Mouse (Mus musculus): ENCODE measurements at regions not wholly inside any gene's neighbourhood (a gene's known extent, or its start where the extent isn't known, plus 50 kb on each side); places are given as distances from the start of the nearest gene placed in this dataset.

DNA sequence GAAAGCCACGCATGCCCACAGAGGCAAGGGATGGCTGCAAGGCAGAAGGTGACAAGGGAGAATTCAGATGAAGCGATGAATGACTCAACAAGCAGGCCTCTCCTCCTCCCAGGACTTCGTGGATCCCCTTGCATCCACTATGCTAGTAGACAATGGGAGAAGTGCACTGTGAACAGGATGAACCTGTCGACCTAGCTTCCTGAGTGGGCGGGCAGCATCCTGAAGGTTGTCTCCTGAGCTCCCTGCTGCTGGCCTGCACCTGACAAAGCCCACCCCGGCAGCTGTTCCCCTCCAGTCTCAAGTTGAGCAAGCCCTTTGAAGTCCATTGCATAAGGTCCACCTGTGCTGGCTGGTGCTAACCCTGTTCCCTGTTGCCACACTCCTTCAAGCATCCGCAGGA, 250.2 kb downstream of the Lmo4 start:
- POLR2A ChIA-PET, result no interaction called here
- CTCF ChIA-PET, result no interaction called here

DNA sequence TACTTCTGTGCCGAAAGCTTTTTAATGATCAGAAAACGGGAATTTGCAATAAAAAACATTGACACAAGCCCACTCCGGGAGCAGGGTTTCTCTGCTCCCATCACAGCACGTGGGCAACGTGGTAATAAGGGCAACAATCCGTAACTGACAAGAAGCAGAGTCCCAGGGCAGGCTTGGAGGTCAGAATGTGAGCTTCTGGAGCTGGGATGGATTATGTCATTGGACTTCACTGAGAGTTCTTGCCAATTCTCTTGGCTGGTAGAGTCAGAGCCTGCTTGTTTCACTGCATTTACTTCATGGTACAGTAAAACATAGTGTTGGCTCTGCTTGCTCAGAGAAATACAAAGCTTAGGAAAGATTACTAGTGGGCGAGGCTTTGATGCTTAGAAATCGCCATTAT, 252.7 kb downstream of the Lmo4 start:
- POLR2A ChIA-PET, result interaction anchor here in 1 of 4 experiments (0.7 kb wide), 1 partner anchor 107 kb away, joined by 3 read pairs; no protein-coding TSS in a partner anchor
- CTCF ChIA-PET, result interaction anchor here in 1 of 4 experiments (0.5 kb wide), 1 partner anchor 8 kb away, joined by 3 read pairs; no protein-coding TSS in a partner anchor

DNA sequence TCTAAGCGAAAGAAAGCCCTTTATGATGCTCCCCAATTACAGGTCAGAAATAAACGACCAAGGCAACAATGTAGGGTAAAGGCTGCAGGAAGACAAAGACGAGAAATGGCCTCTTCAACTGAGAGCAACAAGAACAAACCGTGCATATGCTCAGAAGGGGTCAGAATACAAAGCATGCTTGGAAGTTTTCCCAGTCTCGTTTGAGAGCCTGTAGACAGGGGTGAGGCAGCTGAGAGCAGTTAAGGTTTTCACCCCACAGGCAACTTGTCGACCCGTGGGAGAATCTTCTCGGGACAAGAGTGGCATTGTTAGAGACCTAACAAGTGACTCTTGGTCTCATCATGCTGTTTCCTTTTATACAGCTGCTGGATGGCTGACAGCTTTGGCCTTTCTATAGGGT, 255.4 kb downstream of the Lmo4 start:
- ChIA-PET CTCF (no interaction called here), POLR2A (no interaction called here)

DNA sequence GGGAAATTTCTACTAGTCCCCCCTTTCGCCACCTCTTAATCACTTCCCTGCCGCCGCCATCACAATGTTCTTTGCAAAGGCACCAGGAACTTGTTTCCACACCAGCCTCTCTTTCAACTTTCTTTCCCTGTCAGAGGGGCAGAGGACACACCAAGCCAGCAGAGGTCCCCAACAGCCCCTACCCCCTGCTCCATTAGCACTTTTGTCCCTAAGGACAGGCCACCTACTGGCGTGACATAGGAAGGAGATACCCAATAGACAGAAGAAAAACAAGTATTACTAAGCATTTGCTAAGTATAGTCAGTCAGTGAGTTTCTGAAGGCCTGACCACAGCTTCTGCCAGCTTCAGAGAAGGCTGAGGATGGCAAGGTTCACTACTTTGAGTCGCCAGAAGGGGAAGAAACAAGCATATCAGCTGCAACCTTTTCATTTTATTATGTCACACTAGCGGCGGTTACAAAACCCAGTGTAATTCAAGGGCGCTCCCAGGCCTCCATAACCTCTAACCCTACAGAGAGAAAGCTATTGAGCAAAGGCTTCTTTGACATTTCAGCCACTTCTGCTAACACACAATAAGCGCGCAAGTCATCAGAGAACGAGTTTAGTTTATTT, 255.9 kb downstream of the Lmo4 start:
- ChIA-PET POLR2A (no interaction called here), CTCF (no interaction called here)

DNA sequence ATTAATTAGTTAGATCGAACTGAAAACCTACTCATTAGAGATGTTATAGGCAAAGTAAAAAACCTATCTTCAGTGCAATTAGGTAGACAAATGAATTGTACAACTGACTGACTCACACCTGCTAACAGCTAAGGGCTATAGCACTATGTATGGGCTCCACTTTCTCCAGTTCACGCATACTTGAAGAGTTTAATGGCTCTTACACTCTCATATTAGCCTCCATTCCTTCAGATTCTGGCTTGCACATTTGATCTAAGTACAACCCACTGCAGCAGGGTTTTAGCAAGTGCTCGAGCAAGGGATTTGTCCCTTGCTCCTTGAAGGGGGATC, 257.1 kb downstream of the Lmo4 start:
- CTCF ChIA-PET, result no interaction called here
- POLR2A ChIA-PET, result no interaction called here

DNA sequence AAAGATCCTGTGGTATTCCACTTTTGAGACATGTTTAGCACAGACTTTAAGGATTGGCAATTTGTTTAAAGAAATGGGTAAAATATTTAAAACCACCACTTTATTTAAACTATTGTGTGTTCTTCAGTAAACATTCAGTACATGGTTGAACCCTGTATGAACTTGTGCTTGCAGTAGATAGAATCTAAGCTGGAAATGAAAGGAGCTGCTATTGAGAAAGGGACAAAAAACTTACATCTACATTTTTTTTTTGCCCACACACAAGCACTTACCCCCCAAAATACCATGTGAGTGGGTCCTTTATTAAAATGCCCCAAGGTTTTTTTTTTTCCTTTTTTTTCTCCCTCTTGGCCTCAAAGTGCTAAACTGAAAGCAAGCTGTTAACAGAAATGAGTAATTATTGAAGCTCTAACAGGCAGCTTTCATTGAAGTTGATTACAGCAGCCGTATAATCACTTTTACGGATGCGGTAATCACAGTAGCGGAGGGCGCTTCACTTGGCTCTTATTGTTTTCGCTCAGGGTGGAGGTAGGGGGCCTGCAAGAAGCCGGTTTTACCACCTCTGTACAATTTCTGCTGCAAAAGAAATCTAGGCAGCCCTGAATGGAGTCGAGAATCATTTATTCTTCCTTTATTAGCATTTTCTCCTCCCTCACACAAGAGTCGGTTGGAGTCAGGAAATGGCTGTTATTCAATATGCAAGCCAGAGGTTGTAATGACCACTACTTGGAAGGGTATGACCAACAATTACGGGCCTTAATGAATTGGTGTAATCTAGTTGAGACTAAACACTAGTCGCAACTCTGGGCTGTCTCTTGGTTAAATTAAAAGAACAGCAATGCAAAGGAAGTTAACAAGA, 257.7 kb downstream of the Lmo4 start:
- CTCF ChIA-PET, result interaction anchor here in 2 of 4 experiments (0.6 to 0.7 kb wide), 2 partner anchors 238 to 261 kb away, joined by 3 read pairs; no protein-coding TSS in a partner anchor
- POLR2A ChIA-PET, result no interaction called here

DNA sequence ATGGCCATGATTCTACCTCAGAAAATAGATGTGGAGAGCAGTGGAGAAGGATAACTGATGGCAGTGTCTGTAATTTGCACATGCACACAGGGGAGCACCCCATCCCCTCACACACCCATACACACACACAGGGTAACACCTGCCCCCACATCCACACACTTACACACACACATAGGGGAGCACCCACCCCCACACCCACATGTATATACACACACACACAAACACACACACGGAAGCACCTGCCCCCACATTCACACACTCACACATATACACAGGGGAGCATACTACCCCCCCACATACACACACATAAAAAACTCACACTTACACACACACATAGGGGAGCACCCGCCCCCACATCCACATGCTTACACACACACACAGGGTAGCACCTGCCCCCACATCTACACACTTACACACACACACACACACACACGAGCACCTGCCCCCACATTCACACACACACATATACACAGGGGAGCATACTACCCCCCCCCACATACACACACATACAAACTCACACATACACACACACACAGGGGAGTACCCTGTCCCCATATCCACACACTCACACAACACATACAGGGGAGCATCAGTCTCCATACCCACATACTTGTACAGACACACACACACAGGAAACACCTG, 265.8 kb downstream of the Lmo4 start:
- POLR2A ChIA-PET, result no interaction called here
- CTCF ChIA-PET, result no interaction called here

DNA sequence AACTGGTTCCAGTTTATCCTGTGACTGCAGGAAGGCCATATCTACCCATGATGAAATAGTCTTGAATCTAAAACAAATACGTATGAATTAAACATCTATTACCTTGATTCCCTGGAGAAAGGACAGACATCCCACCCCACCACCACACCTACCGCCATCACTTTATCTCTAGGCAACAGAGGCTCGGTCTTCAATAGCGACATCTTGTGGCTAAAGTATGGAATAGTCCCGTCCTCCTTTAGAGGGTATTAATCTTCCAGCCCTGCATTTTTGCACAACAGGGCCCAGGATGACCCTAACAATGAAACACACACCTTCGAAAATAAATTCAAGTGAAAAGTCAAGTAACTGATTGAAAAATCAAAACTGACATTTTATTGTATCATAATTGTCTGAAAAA, 279.7 kb downstream of the Lmo4 start:
- CTCF ChIA-PET, result no interaction called here
- POLR2A ChIA-PET, result no interaction called here

DNA sequence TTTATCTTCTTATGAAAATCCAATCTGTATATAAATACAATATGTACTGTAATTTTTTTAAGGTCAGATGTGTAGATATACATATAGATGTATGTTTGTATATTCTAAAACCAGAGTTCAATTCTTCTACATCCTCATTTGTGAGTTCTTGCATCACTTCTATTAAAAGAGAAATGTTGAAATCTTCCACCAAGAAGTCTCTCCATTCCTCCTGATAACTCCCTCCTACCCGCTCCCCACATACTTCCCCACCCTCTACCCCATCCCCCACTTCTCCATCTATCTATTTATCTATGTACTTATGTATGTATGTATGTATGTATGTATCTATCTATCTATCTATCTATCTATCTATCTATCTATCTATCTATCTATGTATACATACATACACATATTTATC, 285.3 kb downstream of the Lmo4 start:
- CTCF ChIA-PET, result no interaction called here

DNA sequence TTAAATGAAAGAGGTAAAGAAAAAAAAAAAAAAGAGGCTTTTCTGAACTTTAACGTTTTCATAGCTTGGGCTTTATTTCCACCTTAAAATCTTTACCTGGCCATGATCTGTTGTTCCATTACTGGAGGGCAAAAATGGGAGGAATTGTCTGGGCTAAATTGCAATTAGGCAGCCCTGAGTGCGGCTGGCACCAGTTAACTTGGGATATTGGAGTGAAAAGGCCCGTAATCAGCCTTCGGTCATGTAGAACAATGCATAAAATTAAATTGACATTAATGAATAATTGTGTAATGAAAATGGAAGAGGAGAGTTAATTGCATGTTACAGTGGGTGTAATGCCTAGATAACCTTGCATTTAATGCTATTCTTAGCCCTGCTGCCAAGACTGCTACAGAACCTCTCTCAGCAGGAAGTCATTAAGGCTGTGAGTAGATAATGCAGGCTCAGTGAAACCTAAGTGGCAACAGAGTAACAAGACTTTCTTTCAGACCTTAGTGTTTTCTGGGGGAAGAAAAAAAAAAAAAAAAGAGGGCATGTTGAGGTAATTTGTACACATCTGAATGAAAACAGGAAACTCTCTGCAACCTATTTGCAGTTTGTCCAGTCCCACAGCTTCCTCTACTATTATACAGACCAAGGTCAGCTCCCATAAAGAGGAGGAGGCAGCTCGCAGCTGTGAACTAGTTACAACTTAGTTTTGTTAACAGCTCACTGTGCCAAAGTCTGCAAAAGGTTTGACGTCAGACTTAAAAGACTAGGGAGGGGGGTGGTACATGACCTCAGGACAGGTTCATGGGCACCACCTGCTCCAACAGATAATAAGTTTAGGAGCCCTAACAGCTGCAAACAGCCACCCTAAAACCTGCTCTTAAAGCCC, 290.4 kb downstream of the Lmo4 start:
- POLR2A ChIA-PET, result interaction anchor here in 1 of 4 experiments (0.6 kb wide), 1 partner anchor 942 kb away, joined by 3 read pairs; no protein-coding TSS in a partner anchor
- CTCF ChIA-PET, result interaction anchor here in 1 of 4 experiments (0.7 kb wide), 1 partner anchor 251 kb away, joined by 3 read pairs; no protein-coding TSS in a partner anchor

More for the DNA sequence above, 285.3 kb downstream of the Lmo4 start:
- POLR2A ChIA-PET, result no interaction called here

DNA sequence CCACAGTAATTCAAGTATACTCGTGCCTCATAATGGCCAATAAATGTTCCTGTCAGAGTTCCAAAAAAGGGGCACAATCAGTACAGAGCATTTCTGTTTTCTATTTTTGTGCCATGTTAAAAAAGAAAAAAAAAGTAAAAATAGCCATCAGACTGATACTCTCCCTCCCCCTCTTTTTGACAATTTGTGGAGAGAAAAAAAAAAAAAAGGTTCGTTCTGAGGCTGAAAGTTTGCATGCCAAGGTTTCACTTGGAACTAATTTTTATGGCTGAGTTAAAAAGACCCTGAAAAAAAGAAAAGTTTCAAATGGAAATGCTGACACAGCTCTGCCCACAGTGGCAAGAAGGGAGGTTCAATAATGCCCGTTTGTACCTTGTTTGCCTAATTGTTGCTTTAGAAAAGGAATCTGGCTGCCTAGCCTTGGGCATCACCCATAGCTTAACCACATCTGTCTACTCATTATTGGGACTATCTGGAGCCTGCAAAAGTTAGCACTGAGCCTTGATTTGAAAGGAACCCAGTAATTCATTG, 291.9 kb downstream of the Lmo4 start:
- POLR2A ChIA-PET, result interaction anchor here in 1 of 4 experiments (0.8 kb wide), 1 partner anchor 8 kb away, joined by 3 read pairs; no protein-coding TSS in a partner anchor
- CTCF ChIA-PET, result no interaction called here

DNA sequence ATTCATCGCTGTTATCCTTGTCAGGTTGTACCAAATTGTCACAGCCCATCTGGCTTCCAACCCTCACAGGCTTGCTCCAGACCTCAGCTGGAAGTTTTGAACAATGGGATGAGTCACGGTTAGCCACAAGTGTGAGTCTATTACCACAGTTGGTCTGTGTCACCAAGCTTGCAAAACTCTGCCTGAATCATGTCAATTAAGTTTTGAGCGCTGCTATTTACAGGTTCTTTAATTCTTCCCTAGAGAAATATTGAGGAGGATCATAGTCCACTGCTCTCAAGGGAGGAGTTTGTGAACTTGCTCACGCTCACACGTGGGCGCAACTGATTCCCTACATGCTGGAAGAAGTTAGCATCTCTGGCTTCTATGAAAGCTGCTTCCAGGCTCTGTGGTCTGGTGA, 292.6 kb downstream of the Lmo4 start:
- ChIA-PET CTCF (no interaction called here), POLR2A (no interaction called here)

DNA sequence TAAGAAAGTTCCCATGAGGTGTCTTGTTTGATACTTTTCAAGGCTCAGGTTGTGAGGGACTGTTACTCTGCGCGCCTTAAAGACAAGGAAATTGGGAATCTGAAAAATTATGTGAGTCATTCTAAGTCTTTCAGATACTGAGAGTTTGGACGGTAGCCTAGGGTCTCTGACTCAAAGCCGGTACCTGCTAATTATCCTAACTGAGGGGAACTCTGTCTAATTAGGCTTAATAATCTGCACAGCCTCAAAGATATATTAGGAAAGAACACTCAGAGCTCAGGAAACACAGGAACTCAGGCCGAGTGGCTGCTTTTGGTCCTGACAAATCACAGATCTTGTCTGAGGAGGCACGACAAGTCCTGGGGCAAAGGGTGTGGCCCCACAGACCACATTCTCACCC, 295.7 kb downstream of the Lmo4 start:
- ChIA-PET POLR2A (no interaction called here), CTCF (no interaction called here)

DNA sequence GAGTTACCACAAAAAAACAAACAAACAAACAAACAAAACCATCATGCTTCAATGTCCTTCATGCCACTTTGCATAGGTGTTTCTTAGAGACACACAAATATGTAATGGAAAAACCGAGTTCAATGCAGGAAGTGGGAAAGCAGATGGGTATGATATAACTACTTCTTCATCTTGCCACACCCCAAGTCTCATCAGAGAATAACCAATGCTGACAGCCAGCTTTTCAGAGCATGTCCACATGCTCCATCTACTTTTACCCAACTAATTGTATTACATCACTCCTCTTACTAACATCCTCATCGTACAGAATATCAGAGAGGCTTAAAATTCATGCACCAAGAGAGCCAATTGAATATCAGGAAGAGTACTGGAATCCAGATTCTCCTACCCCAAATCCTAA, 301.6 kb downstream of the Lmo4 start:
- CTCF ChIA-PET, result no interaction called here
- POLR2A ChIA-PET, result no interaction called here

DNA sequence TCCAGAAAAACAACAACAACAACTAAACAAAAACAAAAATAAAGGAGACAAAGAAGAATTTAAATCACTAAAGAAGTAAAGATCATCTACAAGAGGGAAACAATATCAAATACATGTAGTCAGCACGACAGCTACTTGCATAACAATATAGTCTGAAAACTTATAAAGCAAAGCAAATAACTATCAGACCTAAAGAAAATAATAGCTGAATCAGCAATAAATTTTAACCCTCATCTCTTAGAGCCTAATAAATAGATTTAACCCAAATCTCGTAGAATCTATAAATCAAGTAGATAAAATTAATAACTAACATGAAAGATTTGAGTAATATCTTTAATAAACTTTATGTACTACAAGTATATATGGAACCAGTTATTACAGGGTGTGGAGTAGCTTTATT, 324.2 kb downstream of the Lmo4 start:
- ChIA-PET POLR2A (no interaction called here), CTCF (no interaction called here)

DNA sequence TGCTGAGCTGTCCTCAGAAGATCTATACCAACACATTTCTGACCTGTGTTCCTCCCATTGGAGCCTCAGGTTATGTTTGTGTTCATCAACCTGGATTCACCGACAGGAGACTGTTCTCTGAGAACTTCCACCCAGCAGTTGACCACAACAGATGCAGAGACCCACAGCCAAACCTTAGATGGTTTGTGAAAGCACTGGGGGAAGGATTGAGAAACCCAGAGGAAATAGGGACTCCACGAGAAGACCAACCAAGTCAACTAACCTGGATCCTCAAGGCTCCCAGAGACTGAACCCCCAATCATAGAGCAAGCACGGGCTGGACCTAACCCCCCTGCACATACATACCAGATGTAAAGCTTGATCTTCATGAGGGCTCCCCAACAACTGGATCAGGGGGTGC, 331.1 kb downstream of the Lmo4 start:
- ChIA-PET POLR2A (no interaction called here), CTCF (no interaction called here)

DNA sequence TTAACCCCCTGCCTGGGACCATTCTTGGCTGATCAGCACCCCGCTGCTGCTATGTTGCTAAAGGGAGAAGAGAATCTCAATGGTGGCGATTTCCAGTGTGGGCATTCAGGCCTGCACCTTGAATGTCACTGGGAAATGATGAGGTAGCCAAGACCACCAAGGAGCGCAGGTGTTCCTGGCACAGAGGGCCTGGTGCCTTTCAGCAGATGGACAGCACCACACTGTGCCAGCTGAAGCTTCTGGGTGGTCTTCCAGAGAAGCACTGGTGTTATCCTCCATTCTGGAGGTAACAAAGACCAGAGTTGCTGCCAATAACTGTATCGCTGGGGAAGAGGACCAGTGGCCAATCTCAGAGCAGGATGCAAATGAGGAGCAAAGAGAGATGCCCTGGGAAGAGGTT, 338.5 kb downstream of the Lmo4 start:
- CTCF ChIA-PET, result no interaction called here
- POLR2A ChIA-PET, result no interaction called here

DNA sequence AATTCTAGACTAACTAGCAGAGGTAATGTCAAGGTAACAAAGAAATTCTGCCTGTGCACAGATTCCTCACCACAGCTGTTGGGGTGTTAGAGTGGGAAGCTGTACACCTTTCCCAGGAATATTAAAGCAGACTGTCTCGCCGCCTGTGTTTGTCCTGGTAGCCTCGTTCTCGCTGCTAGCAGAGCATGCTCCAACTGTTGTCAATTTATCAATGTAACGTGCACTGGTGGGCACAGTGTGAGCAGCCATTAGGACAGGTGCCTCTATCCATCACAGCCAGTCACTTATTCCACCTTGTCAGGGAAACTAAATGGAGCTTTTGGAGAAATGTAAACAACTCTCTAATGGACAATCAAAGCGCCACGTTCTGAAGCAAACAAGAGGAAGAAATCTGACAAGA, 339.4 kb downstream of the Lmo4 start:
- ChIA-PET POLR2A (interaction anchor here in 1 of 4 experiments (0.6 kb wide), 1 partner anchor 369 kb away, joined by 3 read pairs; no protein-coding TSS in a partner anchor), CTCF (no interaction called here)

DNA sequence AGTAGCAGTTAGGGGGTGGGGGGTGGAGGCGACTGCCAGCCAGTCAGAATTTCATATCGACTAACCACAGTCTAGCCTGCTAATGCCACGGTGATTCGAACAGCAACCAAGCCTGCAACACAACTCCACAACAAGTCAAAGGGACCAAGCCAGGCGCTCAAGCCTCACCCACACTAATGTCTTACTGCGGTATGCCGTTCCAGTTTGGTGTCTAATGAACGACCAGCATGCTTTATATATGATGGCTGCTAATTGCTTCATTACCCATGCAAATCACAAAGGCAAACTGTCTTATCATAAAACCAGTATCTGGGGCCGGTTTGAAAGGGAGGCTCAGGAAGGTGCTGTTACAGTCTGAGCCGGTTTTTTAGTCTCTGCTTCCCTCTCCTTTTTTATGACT, 340.5 kb downstream of the Lmo4 start:
- CTCF ChIA-PET, result interaction anchor here in 1 of 4 experiments (0.6 kb wide), 1 partner anchor 675 kb away, joined by 3 read pairs; no protein-coding TSS in a partner anchor
- POLR2A ChIA-PET, result interaction anchor here in 1 of 4 experiments (0.5 kb wide), 1 partner anchor 340 kb away, joined by 3 read pairs; no protein-coding TSS in a partner anchor
